Comparison of ENCODE assay signal across 23 mouse cellular contexts in genomic region chrX:136779262-136779661, GRCm38 (mm10). TPM values are rescaled to one million over a fixed set of nuclear protein-coding genes. Genes with fewer than 3 reads are reported as not detected.
"Had no signal": no experiment of that assay in that cellular context is flagged by ENCODE, and none has a peak within 500 bp of the region (broad histone marks: within the 10 kb centered on the region; RNA-seq: fewer than 3 reads in every experiment).

No protein-coding gene starts in this region.

- H3K36me3 ChIP-seq: neural tube, embryonic 15.5 days; stomach, embryonic 15.5 days had no signal

- H3K9me3 ChIP-seq: neural tube, embryonic 15.5 days; stomach, embryonic 15.5 days had no signal

- H3K9ac ChIP-seq: neural tube, embryonic 15.5 days; stomach, embryonic 15.5 days had no signal

- DNase-seq: retina, postnatal 1 day; right cerebral cortex, adult 18-20 months; right cerebral cortex, postnatal 14 days; right cerebral cortex, postnatal 25 days; right cerebral cortex, postnatal 4 days; spleen, adult 18-20 months; thymus, adult 18-20 months; thymus, adult 2 months; thymus, postnatal 14 days; thymus, postnatal 25 days; thymus, postnatal 36 days; thymus, postnatal 4 days had no signal

- H3K4me1 ChIP-seq: neural tube, embryonic 15.5 days; stomach, embryonic 15.5 days had no signal

- H3K4me3 ChIP-seq: neural tube, embryonic 15.5 days; stomach, embryonic 15.5 days had no signal

- H3K27me3 ChIP-seq: neural tube, embryonic 15.5 days; stomach, embryonic 15.5 days had no signal

- H3K27ac ChIP-seq: neural tube, embryonic 15.5 days; stomach, embryonic 15.5 days; stomach, postnatal 0 days had no signal

- H3K4me2 ChIP-seq: neural tube, embryonic 15.5 days; stomach, embryonic 15.5 days had no signal

RNA-seq across cellular contexts. Expression of gene Glra4, which starts 0.7 kb away (rescaled TPM):
- total RNA-seq: neutrophil, adult 5-6 weeks had no signal
- polyA plus RNA-seq: neural tube, embryonic 15.5 days; small intestine, adult 2 months; spleen, adult 2 months; stomach, embryonic 14.5 days; stomach, embryonic 16.5 days; stomach, postnatal 0 days; testis, adult 2 months; thymus, adult 2 months; thymus, postnatal 0 days; urinary bladder, adult 2 months had no signal
